Mouse (Mus musculus) ES-Bruce4 (cell line): Measurements from ENCODE around the gene Cflar.

ENCODE experiments used
- CTCF ChIP-seq: IDR thresholded peaks from one replicate; pipeline ENCODE4 v1.8.1; 2011; ENCODE audit warnings: low read depth, low read length
- EP300 ChIP-seq: IDR thresholded peaks from 2 replicates; pipeline ENCODE4 v1.6.1; 2011; ENCODE audit warnings: low read depth, low read length; ENCODE audit not compliant: insufficient read depth
- POLR2A ChIP-seq: IDR thresholded peaks from one replicate; pipeline ENCODE4 v1.8.1; 2011; ENCODE audit warnings: low read length; ENCODE audit not compliant: insufficient read depth

DNA sequence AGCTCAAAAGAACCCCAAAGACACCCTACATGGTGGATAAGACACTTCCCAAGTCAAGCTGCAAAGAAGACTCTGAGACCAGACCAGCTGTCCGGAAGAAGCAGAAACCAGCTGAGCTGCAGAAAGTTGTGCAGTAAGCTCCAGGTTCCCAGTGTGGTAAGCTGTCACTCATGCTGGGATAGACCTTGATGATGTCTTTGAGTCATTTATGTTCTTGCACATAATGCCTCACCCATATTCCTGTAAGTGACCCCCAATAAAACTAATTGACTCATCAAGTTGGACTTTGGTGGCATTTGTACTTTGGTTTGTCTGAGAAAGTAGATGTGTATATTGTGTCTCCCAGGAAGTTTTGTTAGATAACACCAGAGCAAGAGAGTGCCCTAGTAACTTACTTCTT, 66.3 kb downstream of the Cflar start:
- TF ChIP-seq CTCF (no peak), POLR2A (no peak), EP300 (no peak)
